Mouse (Mus musculus): ENCODE data around the gene G3bp1.

G3bp1 gene

GRCm38 (mm10) chr11:55464707-55465106 lies 4.8 kb upstream of the G3bp1 start:
- DNase-seq (ENCODE audit: low read depth, low spot score): no peak

- DNase-seq (ENCODE audit: low read depth, low spot score): no peak
Observed at GRCm38 (mm10) chr11:55465177-55465576, 4.3 kb upstream of the G3bp1 start.

DNA sequence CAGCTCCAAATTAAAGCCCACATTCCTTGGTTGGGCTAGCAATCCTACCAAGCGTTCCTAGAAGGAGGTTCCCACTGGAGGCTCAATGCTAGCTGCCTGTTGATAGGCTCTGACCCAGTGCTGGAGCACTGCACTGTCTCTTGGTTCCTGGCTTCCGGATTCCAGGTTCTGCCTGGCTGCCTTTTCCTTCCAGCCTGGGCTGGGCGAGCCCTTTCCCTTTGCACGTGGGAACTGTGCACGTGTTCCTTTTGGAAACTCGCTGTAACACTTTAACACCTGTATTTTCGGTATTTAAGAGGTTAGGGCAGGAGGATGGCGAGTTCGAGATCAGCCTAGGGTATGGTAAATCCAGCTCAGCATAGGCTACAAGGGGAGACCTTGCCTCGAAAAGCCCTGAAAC lies 1.5 kb upstream of the G3bp1 start:
- no peak for DNase-seq (ENCODE audit: low read depth, low spot score)

GRCm38 (mm10) chr11:55468611-55469047 lies 856 bp upstream of the G3bp1 start:
- no peak for DNase-seq (ENCODE audit: low read depth, low spot score)

GRCm38 (mm10) chr11:55469923-55470691 lies 622 bp downstream of the G3bp1 start:
- DNase-seq (ENCODE audit: low read depth, low spot score): peak; percentile 73

DNA sequence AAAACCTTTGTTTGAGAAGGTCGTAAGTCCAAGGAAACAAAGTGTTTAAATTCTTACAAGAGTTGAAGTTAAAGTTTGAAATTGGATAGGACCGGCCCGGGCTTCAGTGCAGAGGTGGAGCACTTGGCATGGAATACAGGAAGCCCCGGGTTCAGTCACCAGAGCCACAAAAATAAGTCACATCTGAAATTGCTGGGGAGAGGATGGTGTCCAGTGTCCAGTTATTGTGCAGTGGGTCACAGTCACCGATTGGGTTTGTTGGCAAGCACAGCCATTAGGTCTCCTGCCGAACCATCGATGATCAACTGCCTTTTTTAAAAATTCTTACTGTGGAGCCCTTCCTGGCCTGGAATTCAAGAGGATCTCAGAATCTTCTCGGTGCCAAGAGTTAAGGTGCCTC lies 1.3 kb downstream of the G3bp1 start:
- no peak for DNase-seq (ENCODE audit: low read depth, low spot score)

DNA sequence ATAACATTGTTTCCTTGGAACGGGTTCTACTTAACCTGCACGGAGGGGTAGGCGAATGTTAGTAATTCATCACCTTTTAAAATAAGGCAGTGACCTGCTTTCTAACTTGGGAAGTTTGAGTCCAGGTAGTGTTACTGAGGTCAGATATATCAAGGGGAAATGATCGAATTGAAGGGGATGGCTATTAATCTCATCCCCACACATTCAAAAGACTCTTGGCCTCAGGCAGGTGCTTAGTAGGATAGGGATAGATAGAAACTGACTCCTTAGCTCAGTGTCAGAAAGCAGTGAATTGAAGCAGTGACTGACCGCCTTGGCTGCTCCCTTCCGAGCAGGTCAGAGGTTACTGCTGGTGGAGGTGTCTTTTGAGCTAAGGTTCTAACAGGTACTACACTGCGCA lies 2.0 kb downstream of the G3bp1 start:
- no peak for DNase-seq (ENCODE audit: low read depth, low spot score)

- DNase-seq (ENCODE audit: low read depth, low spot score): no peak
Observed at GRCm38 (mm10) chr11:55473219-55473618, 3.7 kb downstream of the G3bp1 start.

DNA sequence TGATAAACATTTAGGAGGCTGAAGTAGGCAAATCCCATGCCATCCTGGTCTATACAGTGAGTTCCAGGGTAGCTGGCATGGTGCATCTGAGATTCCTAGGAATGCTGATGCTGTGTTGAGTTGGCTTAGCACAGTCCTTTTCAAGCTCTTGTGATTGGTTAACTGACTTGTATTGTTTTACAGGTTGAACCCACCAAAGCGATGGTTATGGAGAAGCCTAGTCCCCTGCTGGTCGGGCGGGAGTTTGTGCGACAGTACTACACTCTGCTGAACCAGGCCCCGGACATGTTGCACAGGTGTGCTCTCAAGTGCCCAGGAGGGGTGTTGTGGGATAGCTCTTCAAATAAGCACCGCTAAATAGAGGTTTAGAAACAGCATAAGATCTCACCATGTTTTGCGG lies 16.0 kb downstream of the G3bp1 start:
- no peak for DNase-seq (ENCODE audit: low read depth, low spot score)

GRCm38 (mm10) chr11:55496158-55496557 lies 26.7 kb downstream of the G3bp1 start:
- DNase-seq (ENCODE audit: low read depth, low spot score): no peak

- peak; percentile 51 for DNase-seq (ENCODE audit: low read depth, low spot score)
Observed at GRCm38 (mm10) chr11:55497885-55498284, 28.4 kb downstream of the G3bp1 start.

GRCm38 (mm10) chr11:55501955-55502531 lies 32.6 kb downstream of the G3bp1 start:
- DNase-seq (ENCODE audit: low read depth, low spot score): no peak

GRCm38 (mm10) chr11:55502886-55503285 lies 33.4 kb downstream of the G3bp1 start:
- no peak for DNase-seq (ENCODE audit: low read depth, low spot score)

GRCm38 (mm10) chr11:55505485-55505884 lies 36.0 kb downstream of the G3bp1 start:
- DNase-seq (ENCODE audit: low read depth, low spot score): no peak

- DNase-seq (ENCODE audit: low read depth, low spot score): no peak
Observed at GRCm38 (mm10) chr11:55511374-55511773, 41.9 kb downstream of the G3bp1 start.

DNA sequence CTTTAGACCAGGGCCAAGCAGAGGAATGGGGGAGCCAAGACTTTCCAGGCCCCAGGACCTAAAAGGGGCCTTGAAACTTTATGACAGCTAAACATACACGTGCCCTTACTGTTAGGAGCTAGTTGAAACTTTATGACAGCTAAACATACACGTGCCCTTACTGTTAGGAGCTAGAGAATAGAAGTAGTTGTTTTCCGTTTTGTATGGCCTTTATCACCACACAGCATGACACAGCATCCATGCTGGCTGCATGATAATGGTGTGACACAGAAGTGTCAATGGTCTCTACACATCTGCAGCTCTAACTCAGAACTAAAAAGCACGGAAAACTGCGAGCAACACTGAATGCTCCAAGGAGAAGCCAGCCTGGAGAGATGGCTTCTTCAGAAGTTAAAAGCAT lies 48.2 kb downstream of the G3bp1 start:
- no peak for DNase-seq (ENCODE audit: low read depth, low spot score)

DNA sequence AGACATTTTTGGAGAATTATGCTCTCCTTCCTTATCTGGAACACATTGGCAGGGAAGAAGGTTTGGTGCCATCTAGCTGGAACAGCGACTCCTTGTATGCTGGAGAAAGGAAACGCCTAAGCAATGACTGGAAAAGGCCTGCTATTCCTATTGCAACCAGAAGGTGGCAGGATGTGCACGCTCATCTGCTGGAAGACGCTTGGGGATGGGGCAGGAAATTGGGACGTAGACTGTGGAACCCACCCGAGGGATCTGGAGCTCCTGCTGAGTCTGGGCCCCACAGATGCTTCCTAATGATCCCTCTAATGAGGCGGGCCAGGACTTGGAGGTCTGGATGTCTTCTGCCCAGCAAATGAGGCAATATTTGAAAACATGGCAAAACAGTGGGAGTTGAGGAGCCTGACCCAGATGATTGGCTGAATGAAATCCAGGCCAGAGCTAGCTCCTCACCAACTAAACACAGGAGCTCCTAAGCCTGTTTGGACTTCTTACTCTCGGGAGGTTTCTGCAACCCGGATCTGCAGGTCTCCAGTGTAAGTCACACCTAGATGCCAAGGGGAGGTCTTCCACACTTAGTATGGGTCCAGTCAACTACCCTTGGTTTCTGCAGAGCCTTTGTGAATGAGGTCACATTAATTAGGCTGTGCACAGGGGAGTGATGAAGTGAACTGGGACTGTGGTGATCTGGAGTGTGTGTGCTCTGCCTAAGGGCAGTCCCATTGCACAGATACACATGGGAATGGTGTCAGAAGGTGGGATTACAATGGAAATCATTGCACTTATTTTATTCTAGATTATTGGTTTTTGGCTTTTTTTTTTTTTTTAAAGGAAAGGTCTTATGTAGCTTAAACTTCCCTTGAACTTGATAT lies 49.6 kb downstream of the G3bp1 start:
- DNase-seq (ENCODE audit: low read depth, low spot score): peak; percentile 52

DNA sequence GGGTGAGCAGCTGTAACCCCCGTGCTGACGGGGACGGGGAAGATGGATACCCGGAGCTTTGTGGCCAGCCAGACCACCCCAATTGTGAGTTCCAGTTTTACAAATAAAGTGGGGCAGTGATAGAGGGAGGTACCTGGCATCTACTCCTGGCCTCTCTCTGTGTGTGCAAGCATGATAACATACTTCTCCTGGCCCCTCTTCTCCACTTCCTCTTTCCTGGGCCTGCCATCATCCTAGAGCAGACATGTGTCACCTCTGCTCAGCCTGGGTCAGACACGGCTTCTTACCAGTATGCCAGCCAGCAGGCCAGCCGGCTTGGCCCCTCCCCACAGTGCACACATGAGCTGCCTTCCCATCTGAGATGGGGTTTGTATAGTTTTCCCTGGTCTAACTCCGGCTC lies 61.3 kb downstream of the G3bp1 start:
- DNase-seq (ENCODE audit: low read depth, low spot score): peak; percentile 39

DNA sequence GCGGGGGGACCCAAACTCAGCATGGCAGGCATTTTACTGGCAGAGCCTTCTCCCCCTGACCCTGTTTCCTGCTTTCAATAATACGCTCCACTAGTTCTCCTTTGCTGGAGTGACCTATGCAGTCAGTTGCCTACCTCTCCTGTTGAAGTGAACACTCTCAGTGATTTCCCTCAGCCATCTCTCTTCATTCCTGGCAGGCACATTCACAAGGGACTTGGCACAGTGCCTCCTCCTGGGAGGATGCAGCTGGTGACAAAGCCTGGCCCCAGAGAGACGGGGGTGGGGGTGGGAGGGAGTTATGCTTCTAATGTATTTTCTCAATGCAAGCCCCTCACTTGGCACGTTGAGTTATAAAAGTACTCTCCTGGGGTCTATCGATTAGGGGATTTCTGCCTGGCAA lies 63.9 kb downstream of the G3bp1 start:
- DNase-seq (ENCODE audit: low read depth, low spot score): no peak

- no peak for DNase-seq (ENCODE audit: low read depth, low spot score)
Observed at GRCm38 (mm10) chr11:55534766-55535165, 65.3 kb downstream of the G3bp1 start.

DNA sequence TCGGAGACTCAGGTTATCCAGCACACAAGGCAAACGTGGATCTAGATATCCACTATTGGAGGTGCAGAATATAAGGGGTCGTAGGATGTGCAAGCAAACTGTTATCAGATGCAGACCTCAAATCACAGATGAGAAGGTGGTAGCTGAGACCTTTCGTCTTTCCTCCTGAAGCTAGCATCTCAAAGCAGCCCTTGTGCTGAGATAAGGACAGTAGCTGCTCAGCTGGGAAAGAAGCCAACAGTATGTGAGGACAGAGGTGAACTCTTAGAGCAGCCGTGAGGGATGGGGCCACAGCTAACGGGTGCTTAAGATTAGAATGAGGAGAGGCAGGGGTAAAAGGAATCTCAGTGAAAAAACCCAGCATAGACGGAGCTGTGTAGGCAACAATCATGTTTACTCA lies 72.6 kb downstream of the G3bp1 start:
- DNase-seq (ENCODE audit: low read depth, low spot score): no peak

DNA sequence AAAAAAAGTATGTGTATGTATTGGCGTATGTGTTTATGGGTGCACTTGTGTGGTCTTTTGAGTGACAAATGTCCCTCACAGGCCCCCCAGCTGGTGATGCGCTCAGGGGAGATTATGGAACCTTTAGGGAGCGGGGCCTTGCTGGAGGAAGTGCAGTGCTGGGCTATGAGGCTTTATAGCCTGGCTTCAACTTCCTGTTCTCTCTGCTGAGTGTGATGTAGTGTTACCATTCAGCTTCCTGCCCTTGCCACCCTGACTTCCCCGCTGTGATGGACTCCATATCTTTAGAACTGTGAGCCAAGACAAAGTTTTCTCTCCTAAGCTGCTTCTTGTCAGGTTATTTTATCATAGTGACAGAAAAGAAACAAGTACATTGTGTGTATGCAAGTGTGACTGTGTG lies 73.2 kb downstream of the G3bp1 start:
- peak; percentile 8 for DNase-seq (ENCODE audit: low read depth, low spot score)

All from A20 (cell line).